Mouse (Mus musculus): ENCODE measurements around the gene Crim1.

Gene Crim1

GRCm38 (mm10) chr17:78199626-78200560, at the start of gene Crim1:
Gene Crim1, plus strand, starts transcription at chr17:78200248.
- no peak for DNase-seq (ENCODE audit: low read depth, low spot score)

GRCm38 (mm10) chr17:78151479-78152282, 48.4 kb upstream of the Crim1 start:
- no peak for DNase-seq (ENCODE audit: low read depth, low spot score)

- DNase-seq (ENCODE audit: low read depth, low spot score): peak; percentile 18
These were observed 36.8 kb upstream of the Crim1 start for GRCm38 (mm10) chr17:78163278-78163677.

- no peak for DNase-seq (ENCODE audit: low read depth, low spot score)
These were observed 36.3 kb upstream of the Crim1 start for GRCm38 (mm10) chr17:78163724-78164236.

GRCm38 (mm10) chr17:78165855-78166254, 34.2 kb upstream of the Crim1 start:
- no peak for DNase-seq (ENCODE audit: low read depth, low spot score)

- no peak for DNase-seq (ENCODE audit: low read depth, low spot score)
These were observed 33.5 kb upstream of the Crim1 start for GRCm38 (mm10) chr17:78166566-78166965.

GRCm38 (mm10) chr17:78172371-78172770, 27.7 kb upstream of the Crim1 start:
- DNase-seq (ENCODE audit: low read depth, low spot score): no peak

GRCm38 (mm10) chr17:78180766-78181165, 19.3 kb upstream of the Crim1 start:
- DNase-seq (ENCODE audit: low read depth, low spot score): no peak

- no peak for DNase-seq (ENCODE audit: low read depth, low spot score)
These were observed 3.9 kb upstream of the Crim1 start for GRCm38 (mm10) chr17:78196184-78196583.

- DNase-seq (ENCODE audit: low read depth, low spot score): no peak
These were observed 2.9 kb upstream of the Crim1 start for GRCm38 (mm10) chr17:78197111-78197510.

GRCm38 (mm10) chr17:78198140-78198539, 1.9 kb upstream of the Crim1 start:
- no peak for DNase-seq (ENCODE audit: low read depth, low spot score)

- DNase-seq (ENCODE audit: low read depth, low spot score): no peak
These were observed 1.2 kb upstream of the Crim1 start for GRCm38 (mm10) chr17:78198820-78199219.

GRCm38 (mm10) chr17:78199231-78199625, 820 bp upstream of the Crim1 start:
- no peak for DNase-seq (ENCODE audit: low read depth, low spot score)

- no peak for DNase-seq (ENCODE audit: low read depth, low spot score)
These were observed 643 bp downstream of the Crim1 start for GRCm38 (mm10) chr17:78200561-78201220.

GRCm38 (mm10) chr17:78201221-78202058, 1.4 kb downstream of the Crim1 start:
- no peak for DNase-seq (ENCODE audit: low read depth, low spot score)

GRCm38 (mm10) chr17:78202221-78202620, 2.2 kb downstream of the Crim1 start:
- no peak for DNase-seq (ENCODE audit: low read depth, low spot score)

GRCm38 (mm10) chr17:78202756-78203155, 2.7 kb downstream of the Crim1 start:
- no peak for DNase-seq (ENCODE audit: low read depth, low spot score)

- DNase-seq (ENCODE audit: low read depth, low spot score): no peak
These were observed 3.4 kb downstream of the Crim1 start for GRCm38 (mm10) chr17:78203478-78203877.

GRCm38 (mm10) chr17:78206421-78206820, 6.4 kb downstream of the Crim1 start:
- no peak for DNase-seq (ENCODE audit: low read depth, low spot score)

- DNase-seq (ENCODE audit: low read depth, low spot score): no peak
These were observed 7.2 kb downstream of the Crim1 start for GRCm38 (mm10) chr17:78207246-78207645.

GRCm38 (mm10) chr17:78208805-78209204, 8.8 kb downstream of the Crim1 start:
- no peak for DNase-seq (ENCODE audit: low read depth, low spot score)

Data from brain, embryonic 18.5 days (tissue).